Mouse (Mus musculus) liver, adult 2 months (tissue): ENCODE measurements around the gene Bdkrb1. TPM values are rescaled to one million over a fixed set of nuclear protein-coding genes. Genes with fewer than 3 reads are reported as not detected.
A peak's percentile ranks its signal among the peaks of the same experiment; 100 is the strongest.

Experiments
- DNase-seq: peaks from one replicate; pipeline ENCODE4 v3.0.0-alpha.2; 2011; ENCODE audit warnings: low read depth, low spot score; ENCODE audit errors: extremely low read depth
- H3K27ac ChIP-seq: fragments of 200-500 bp; replicated peaks from 2 replicates; pipeline ENCODE4 v1.5.1; 2012; ENCODE audit warnings: low read depth, mild to moderate bottlenecking, control low read depth, inconsistent platforms, low read length; ENCODE audit not compliant: insufficient read depth
- H3K27me3 ChIP-seq: fragments of 200-500 bp; 2 replicates; pipeline ENCODE4 v1.6.1; 2012; ENCODE audit warnings: mild to moderate bottlenecking, moderate library complexity, low read length, inconsistent platforms; ENCODE audit not compliant: control insufficient read depth, insufficient read depth
- H3K36me3 ChIP-seq: fragments of 200-500 bp; 2 replicates; pipeline ENCODE4 v1.6.1; 2012; ENCODE audit warnings: low read length, inconsistent platforms; ENCODE audit not compliant: control insufficient read depth, insufficient read depth
- H3K4me1 ChIP-seq: fragments of 200-500 bp; 2 replicates; pipeline ENCODE4 v1.6.1; 2011; ENCODE audit warnings: low read length; ENCODE audit not compliant: control insufficient read depth, insufficient read depth
- H3K4me3 ChIP-seq: fragments of 200-500 bp; 2 replicates; pipeline ENCODE4 v1.5.1; 2011; ENCODE audit warnings: low read depth, mild to moderate bottlenecking, control low read depth, low read length, moderate library complexity; ENCODE audit not compliant: insufficient read depth
- H3K79me2 ChIP-seq: fragments of 200-500 bp; 2 replicates; pipeline ENCODE4 v1.6.1; 2012; ENCODE audit warnings: inconsistent platforms, mild to moderate bottlenecking, low read length, moderate library complexity; ENCODE audit not compliant: control insufficient read depth, insufficient read depth
- H3K9ac ChIP-seq: fragments of 200-500 bp; 2 replicates; pipeline ENCODE4 v1.6.1; 2012; ENCODE audit warnings: low read depth, mild to moderate bottlenecking, control low read depth, inconsistent platforms, low read length
- CTCF ChIP-seq: fragments of 200-500 bp; IDR thresholded peaks from 2 replicates; pipeline ENCODE4 v1.5.1; 2011; ENCODE audit warnings: low read depth, low read length, control low read depth
- POLR2A ChIP-seq: fragments of 200-500 bp; IDR thresholded peaks from 2 replicates; pipeline ENCODE4 v1.6.1; 2011; ENCODE audit warnings: low read length, control low read depth; ENCODE audit not compliant: insufficient read depth; ENCODE audit errors: extremely low read depth
- WGBS: fragments of 180-500 bp; shearing (Covaris S2); methylation state at CpG from one replicate; pipeline ENCODE4 v1.1.7; 2018; 5-methylcytosine and 5-hydroxymethylcytosine counted together
- polyA plus RNA-seq: library from polyadenylated mRNA; depleted of rRNA; stranded (reverse); fragments of >200 nt; gene quantifications from 2 replicates; pipeline ENCODE4 v1.2.3, GENCODE M21; 2012
- total RNA-seq: library from RNA; depleted of rRNA; stranded (reverse); fragments of >200 nt; gene quantifications from 2 replicates; pipeline ENCODE4 v1.2.3, GENCODE M21; 2014

Gene Bdkrb1
- total and polyA plus RNA-seq, 2 experiments: not detected

DNA sequence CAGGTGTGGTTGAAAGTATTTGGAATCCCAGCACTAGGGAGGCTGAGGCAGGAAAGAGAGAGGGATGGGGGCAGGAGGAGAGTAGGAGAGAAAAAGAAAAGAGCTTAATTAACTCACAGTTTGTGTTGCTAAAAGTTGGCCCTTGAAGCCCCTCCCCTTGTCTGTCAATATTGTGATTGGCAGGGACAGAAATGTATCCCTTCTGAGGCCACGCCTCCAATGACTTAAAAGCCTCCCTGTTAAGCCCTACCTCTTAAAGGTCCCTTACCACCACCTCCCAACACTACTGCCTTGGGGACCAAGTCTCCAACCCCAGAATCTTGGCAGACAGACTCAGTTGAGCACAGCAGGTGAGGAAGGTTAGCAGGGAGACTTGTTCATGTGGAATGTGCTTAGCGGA, 30.3 kb upstream of the Bdkrb1 start:
- Histone ChIP-seq H3K9ac (no peak overlapping the region), H3K4me3 (no peak overlapping the region), H3K27ac (no peak overlapping the region), H3K4me1 (no peaks in the 10 kb centered on the region), H3K36me3 (no peaks in the 10 kb centered on the region), H3K79me2 (no peaks in the 10 kb centered on the region), H3K27me3 (no peaks in the 10 kb centered on the region)
- no peak for TF ChIP-seq POLR2A
- no peak for TF ChIP-seq CTCF
- WGBS: 78% methylated on average over 2 of the region's 2 CpGs
- no peak for DNase-seq

DNA sequence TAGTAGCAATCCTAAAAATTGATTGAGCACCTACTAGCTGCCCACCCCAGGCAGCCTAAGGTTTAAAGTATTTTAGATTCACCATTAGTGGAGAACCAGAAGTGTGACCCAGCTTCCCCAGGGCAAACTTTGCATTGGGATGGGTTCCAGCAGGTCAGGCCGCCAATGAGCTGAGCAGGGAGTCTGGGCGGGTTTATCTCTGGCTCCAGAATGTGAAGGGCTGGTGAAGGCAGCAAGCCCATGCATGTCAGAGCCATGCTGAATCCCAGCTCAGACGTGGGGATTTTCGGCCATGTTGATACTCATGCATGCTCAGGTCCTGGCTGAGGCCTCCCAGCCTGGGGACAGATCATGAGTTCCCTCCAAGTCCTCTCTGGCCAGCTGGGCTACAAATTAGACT, 28.5 kb upstream of the Bdkrb1 start:
- no peaks in the 10 kb centered on the region for H3K36me3 ChIP-seq
- H3K4me1 ChIP-seq: no peaks in the 10 kb centered on the region
- no peak overlapping the region for H3K4me3 ChIP-seq
- H3K9ac ChIP-seq: no peak overlapping the region
- no peak overlapping the region for H3K27ac ChIP-seq
- WGBS: 78% methylated on average over 4 of the region's 4 CpGs
- DNase-seq: no peak
- TF ChIP-seq CTCF: no peak
- no peak for TF ChIP-seq POLR2A
- H3K27me3 ChIP-seq: no peaks in the 10 kb centered on the region
- no peaks in the 10 kb centered on the region for H3K79me2 ChIP-seq

GRCm38 (mm10) chr12:105580490-105580889, 22.4 kb upstream of the Bdkrb1 start:
- no peaks in the 10 kb centered on the region for H3K36me3 ChIP-seq
- H3K4me3 ChIP-seq: no peak overlapping the region
- no peaks in the 10 kb centered on the region for H3K79me2 ChIP-seq
- DNase-seq: no peak
- no peak overlapping the region for H3K9ac ChIP-seq
- 75% methylated on average over 17 of the region's 17 CpGs for WGBS
- H3K27ac ChIP-seq: no peak overlapping the region
- TF ChIP-seq POLR2A (no peak), CTCF (no peak)
- no peaks in the 10 kb centered on the region for H3K27me3 ChIP-seq
- no peaks in the 10 kb centered on the region for H3K4me1 ChIP-seq

- Histone ChIP-seq H3K4me1 (no peaks in the 10 kb centered on the region), H3K27me3 (no peaks in the 10 kb centered on the region), H3K27ac (no peak overlapping the region), H3K4me3 (no peak overlapping the region), H3K79me2 (no peaks in the 10 kb centered on the region), H3K9ac (no peak overlapping the region), H3K36me3 (no peaks in the 10 kb centered on the region)
- whole genome bisulfite sequencing: 67% methylated on average over 9 of the region's 9 CpGs
- TF ChIP-seq POLR2A: no peak
- DNase-seq: no peak
Measured at GRCm38 (mm10) chr12:105582486-105582885, 20.4 kb upstream of the Bdkrb1 start.

GRCm38 (mm10) chr12:105583484-105583883, 19.4 kb upstream of the Bdkrb1 start:
- H3K4me1 ChIP-seq: no peaks in the 10 kb centered on the region
- TF ChIP-seq POLR2A (no peak), CTCF (no peak)
- H3K9ac ChIP-seq: no peak overlapping the region
- 13% methylated on average over 2 of the region's 2 CpGs for WGBS
- H3K79me2 ChIP-seq: no peaks in the 10 kb centered on the region
- H3K27me3 ChIP-seq: no peaks in the 10 kb centered on the region
- no peaks in the 10 kb centered on the region for H3K36me3 ChIP-seq
- DNase-seq: no peak
- H3K4me3 ChIP-seq: no peak overlapping the region
- H3K27ac ChIP-seq: no peak overlapping the region

GRCm38 (mm10) chr12:105584851-105585250, 18.0 kb upstream of the Bdkrb1 start:
- Histone ChIP-seq H3K27me3 (no peaks in the 10 kb centered on the region), H3K4me1 (no peaks in the 10 kb centered on the region), H3K9ac (no peak overlapping the region), H3K4me3 (no peak overlapping the region), H3K79me2 (no peaks in the 10 kb centered on the region), H3K36me3 (no peaks in the 10 kb centered on the region), H3K27ac (no peak overlapping the region)
- TF ChIP-seq POLR2A (no peak), CTCF (peak; percentile 95)
- 9% methylated on average over 12 of the region's 12 CpGs for WGBS
- DNase-seq: peak; percentile 16
